Mouse (Mus musculus): ENCODE measurements around the gene Atxn1.

DNA sequence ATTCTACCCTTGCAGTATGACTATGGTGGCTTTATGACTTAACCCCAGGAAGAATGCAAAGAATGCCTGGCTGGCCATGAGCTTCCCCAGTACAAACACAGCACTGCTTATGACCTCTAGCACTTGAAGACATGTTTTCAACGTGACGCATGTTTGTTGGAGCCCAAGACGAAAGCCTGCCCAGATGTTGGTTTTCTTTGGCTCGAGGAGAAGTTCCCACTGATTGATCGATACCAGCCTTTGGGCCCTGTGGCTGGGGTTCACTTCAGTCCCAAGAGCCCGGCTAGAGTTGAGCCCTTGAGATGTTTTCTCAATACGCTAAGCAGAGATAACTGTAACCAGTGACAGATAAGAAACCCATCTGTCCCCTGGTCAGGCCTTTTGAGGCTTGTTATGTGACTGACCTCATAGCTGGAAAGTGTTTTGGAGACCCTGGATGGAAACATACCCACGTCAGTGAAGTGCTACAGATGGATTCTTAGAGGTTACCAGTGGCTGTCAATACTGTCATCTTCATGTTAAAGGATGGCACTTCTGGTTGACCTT is 337.5 kb downstream of the Atxn1 start:
- TF ChIP-seq CTCF (IDR thresholded peaks at IDR 0.05; ENCODE audit: insufficient read depth, low read length) (no peak), POLR2A (IDR thresholded peaks at IDR 0.05; ENCODE audit: borderline replicate concordance, extremely low read depth, low read depth, low read length) (no peak)

Measured in lung, adult 2 months (tissue).